Mouse (Mus musculus) ovary, adult 10 weeks (tissue): ENCODE data around the gene Polr1e. TPM values are rescaled to one million over a fixed set of nuclear protein-coding genes. Genes with fewer than 3 reads are reported as not detected.

Experiments used
- polyA plus RNA-seq: library from polyadenylated mRNA; stranded (reverse); fragments of 350-450 nt; fragmentation: Illumina TruSeq; extraction: RNeasy Lipid Tissue Mini Kit (QIAGEN cat#74804); gene quantifications from one replicate; pipeline ENCODE4 v1.2.3, GENCODE M21; 2014

Gene Polr1e
- polyA plus RNA-seq = 10.5 TPM

GRCm38 (mm10) chr4:45018452-45018980 is at the start of gene Polr1e:
Gene Polr1e (plus strand): TSS chr4:45018583.

GRCm38 (mm10) chr4:44981280-44981973 is 37.0 kb upstream of the Polr1e start, which contains the start of gene Grhpr:
Gene Grhpr (plus strand): TSS chr4:44981395.

GRCm38 (mm10) chr4:45012105-45012975 is 6.0 kb upstream of the Polr1e start, which contains the start of gene Zbtb5:
Gene Zbtb5 (minus strand): TSS chr4:45012412.

GRCm38 (mm10) chr4:45084021-45084894 is 65.9 kb downstream of the Polr1e start, which contains the start of gene Fbxo10:
Gene Fbxo10 (minus strand): TSS chr4:45084604.

Other genes starting within 250 kb of the Polr1e start
- gene Grhpr, start 37.2 kb upstream of the Polr1e start, polyA plus RNA-seq = 3.2 TPM
- gene Zbtb5, start 6.2 kb upstream of the Polr1e start, polyA plus RNA-seq = 14.5 TPM
- 4.6 TPM for gene Fbxo10, start 66.0 kb downstream of the Polr1e start, polyA plus RNA-seq
- 76.6 TPM for gene Tomm5, start 89.5 kb downstream of the Polr1e start, polyA plus RNA-seq
- gene Frmpd1, start 166.3 kb downstream of the Polr1e start, polyA plus RNA-seq = 0.17 TPM